Mouse (Mus musculus): Measurements from ENCODE around the gene Ptpn12. TPM values are rescaled to one million over a fixed set of nuclear protein-coding genes. Genes with fewer than 3 reads are reported as not detected.
A peak's percentile ranks its signal among the peaks of the same experiment; 100 is the strongest.

Gene Ptpn12
- polyA plus RNA-seq, 1 experiment from 2014 or later, result 9.0 TPM

DNA sequence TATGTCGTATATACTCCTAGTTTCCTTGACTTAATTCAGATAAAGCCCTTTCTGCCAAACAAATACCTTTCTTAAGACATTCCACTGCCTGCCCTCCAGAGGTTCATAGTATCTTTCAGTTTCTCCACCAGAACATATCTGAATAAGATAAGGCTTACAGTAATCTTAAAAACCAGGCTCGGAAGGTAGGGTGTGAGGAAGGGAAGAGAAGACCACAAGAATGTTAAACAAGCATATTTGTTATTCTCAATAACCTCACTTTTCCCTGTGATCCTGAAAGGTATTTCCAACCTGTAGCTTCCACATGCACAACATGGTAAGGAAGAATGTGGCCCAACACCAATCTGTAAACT, 5.0 kb downstream of the Ptpn12 start:
- whole genome bisulfite sequencing (ENCODE audit: insufficient replicate concordance), result 14% methylated on average over 2 of the region's 2 CpGs
- no peaks in the 10 kb centered on the region for H3K9me3 ChIP-seq (replicated peaks; ENCODE audit: control insufficient read depth, low read length)
- H3K4me2 ChIP-seq (ENCODE audit: low read depth, low read length), result peak overlapping the region; percentile 47
- peaks cover 57% of the 10 kb centered on the region for H3K4me1 ChIP-seq (ENCODE audit: control insufficient read depth, low read depth, low read length)
- H3K4me3 ChIP-seq (ENCODE audit: low read depth, low read length), result peak overlapping the region; percentile 29
- H3K27me3 ChIP-seq (ENCODE audit: control insufficient read depth, insufficient read depth, low read depth, low read length), result no peaks in the 10 kb centered on the region
- peak; percentile 31 for ATAC-seq (ENCODE audit: low read depth)
- H3K36me3 ChIP-seq (ENCODE audit: control insufficient read depth, insufficient read depth), result no peaks in the 10 kb centered on the region
- H3K27ac ChIP-seq (ENCODE audit: low read length), result peak overlapping the region; percentile 93
- H3K9ac ChIP-seq (ENCODE audit: low read depth, low read length), result peak overlapping the region; percentile 46

DNA sequence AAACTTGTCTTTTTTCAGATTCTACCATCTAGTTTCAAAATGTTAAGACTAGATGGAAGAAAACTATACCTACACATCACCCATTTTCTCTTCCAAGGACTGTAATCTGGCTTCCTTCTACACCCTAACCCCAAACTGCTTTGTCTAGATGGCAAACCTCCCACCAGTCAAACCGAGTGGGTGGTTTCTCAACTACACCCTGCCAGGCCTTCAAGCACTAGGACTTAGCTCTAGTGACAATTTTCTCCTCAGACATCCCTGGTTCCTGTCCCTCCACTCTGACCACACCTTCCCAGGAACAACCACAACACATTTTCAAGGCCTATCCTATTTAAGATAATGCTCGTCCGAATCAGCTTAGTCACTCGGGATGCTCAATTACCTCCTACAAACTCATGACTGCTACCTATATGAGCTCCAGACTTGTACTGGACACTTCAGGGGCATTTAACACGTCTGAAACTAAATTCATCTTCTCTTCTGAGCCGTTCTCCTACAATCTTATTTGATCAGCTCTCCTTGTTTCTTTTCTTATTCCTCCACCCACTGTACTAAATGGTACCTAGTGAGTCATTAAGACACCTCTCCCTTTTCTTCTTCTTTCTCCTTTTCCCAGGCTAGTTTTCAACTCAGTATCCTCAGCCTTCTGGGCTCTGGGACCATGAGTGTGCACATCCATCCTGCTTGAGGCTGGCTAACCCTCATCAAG, 5.5 kb downstream of the Ptpn12 start:
- peak; percentile 38 for ATAC-seq (ENCODE audit: low read depth)
- 23% methylated on average over 6 of the region's 6 CpGs for WGBS (ENCODE audit: insufficient replicate concordance)
- H3K27ac ChIP-seq (ENCODE audit: low read length), result peak overlapping the region; percentile 93

GRCm38 (mm10) chr5:21049006-21049405, 6.7 kb downstream of the Ptpn12 start:
- Histone ChIP-seq H3K9me3 (replicated peaks; ENCODE audit: control insufficient read depth, low read length) (no peaks in the 10 kb centered on the region), H3K27ac (ENCODE audit: low read length) (no peak overlapping the region), H3K27me3 (ENCODE audit: control insufficient read depth, insufficient read depth, low read depth, low read length) (no peaks in the 10 kb centered on the region), H3K36me3 (ENCODE audit: control insufficient read depth, insufficient read depth) (no peaks in the 10 kb centered on the region), H3K4me3 (ENCODE audit: low read depth, low read length) (no peak overlapping the region), H3K9ac (ENCODE audit: low read depth, low read length) (no peak overlapping the region), H3K4me2 (ENCODE audit: low read depth, low read length) (no peak overlapping the region), H3K4me1 (ENCODE audit: control insufficient read depth, low read depth, low read length) (peaks cover 58% of the 10 kb centered on the region)
- ATAC-seq (ENCODE audit: low read depth), result no peak
- 78% methylated on average over 4 of the region's 4 CpGs for WGBS (ENCODE audit: insufficient replicate concordance)

More for the DNA sequence above, 5.5 kb downstream of the Ptpn12 start:
- peak overlapping the region; percentile 47 for H3K4me2 ChIP-seq (ENCODE audit: low read depth, low read length)
- no peaks in the 10 kb centered on the region for H3K27me3 ChIP-seq (ENCODE audit: control insufficient read depth, insufficient read depth, low read depth, low read length)
- no peaks in the 10 kb centered on the region for H3K9me3 ChIP-seq (replicated peaks; ENCODE audit: control insufficient read depth, low read length)
- peak overlapping the region; percentile 29 for H3K4me3 ChIP-seq (ENCODE audit: low read depth, low read length)
- peaks cover 58% of the 10 kb centered on the region for H3K4me1 ChIP-seq (ENCODE audit: control insufficient read depth, low read depth, low read length)
- no peaks in the 10 kb centered on the region for H3K36me3 ChIP-seq (ENCODE audit: control insufficient read depth, insufficient read depth)
- H3K9ac ChIP-seq (ENCODE audit: low read depth, low read length), result peak overlapping the region; percentile 46

GRCm38 (mm10) chr5:21047114-21047513, 8.6 kb downstream of the Ptpn12 start:
- 42% methylated on average over 4 of the region's 4 CpGs for WGBS (ENCODE audit: insufficient replicate concordance)
- H3K4me1 ChIP-seq (ENCODE audit: control insufficient read depth, low read depth, low read length), result peaks cover 52% of the 10 kb centered on the region
- H3K9me3 ChIP-seq (replicated peaks; ENCODE audit: control insufficient read depth, low read length), result no peaks in the 10 kb centered on the region
- H3K4me3 ChIP-seq (ENCODE audit: low read depth, low read length), result no peak overlapping the region
- ATAC-seq (ENCODE audit: low read depth), result no peak
- H3K9ac ChIP-seq (ENCODE audit: low read depth, low read length), result no peak overlapping the region
- no peak overlapping the region for H3K27ac ChIP-seq (ENCODE audit: low read length)
- H3K4me2 ChIP-seq (ENCODE audit: low read depth, low read length), result no peak overlapping the region
- no peaks in the 10 kb centered on the region for H3K27me3 ChIP-seq (ENCODE audit: control insufficient read depth, insufficient read depth, low read depth, low read length)
- H3K36me3 ChIP-seq (ENCODE audit: control insufficient read depth, insufficient read depth), result no peaks in the 10 kb centered on the region

DNA sequence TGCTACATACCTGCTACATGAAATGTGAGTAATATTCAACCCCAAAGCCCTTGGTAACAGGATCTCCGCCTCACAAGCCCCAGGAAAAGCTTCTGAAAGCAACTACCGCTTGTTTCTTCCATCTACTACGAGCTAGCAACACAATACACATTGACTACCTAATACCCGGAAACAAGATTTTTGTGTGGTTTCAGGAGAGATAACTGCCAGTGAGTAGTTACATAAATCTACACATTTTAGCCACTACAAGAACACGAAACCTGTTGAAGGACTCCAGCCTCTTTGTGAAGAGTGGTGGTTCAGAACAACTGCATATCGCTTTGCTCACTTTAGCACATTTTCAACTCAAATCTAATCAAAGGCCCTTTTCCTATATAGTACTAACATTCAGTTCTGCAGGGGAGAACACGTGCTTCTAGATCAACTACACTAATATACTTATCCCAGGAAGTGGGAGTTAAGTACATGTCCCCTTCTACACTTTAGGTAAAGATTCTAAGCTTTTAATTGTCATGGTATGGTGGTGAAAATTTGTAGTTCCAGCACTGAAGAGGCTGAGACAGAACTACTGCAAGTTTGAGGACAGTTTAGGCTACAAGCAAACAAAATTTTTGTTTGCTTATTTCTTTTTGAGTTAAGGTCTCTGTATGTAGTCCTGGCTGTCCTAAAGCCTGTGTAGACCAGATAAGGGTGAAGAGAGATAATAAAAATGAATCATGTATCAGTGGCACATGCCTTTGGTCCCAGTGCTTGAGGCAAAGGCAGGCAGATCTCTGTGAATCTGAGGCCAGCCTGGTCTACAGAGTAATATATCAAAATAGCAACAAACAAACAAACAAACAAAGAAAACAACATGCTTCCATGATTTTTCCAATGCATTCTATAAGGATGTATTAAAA, 9.3 kb downstream of the Ptpn12 start:
- Histone ChIP-seq H3K4me3 (ENCODE audit: low read depth, low read length) (no peak overlapping the region), H3K27ac (ENCODE audit: low read length) (peak overlapping the region; percentile 6; the same call in 1 of the 2 replicates), H3K27me3 (ENCODE audit: control insufficient read depth, insufficient read depth, low read depth, low read length) (no peaks in the 10 kb centered on the region), H3K36me3 (ENCODE audit: control insufficient read depth, insufficient read depth) (no peaks in the 10 kb centered on the region), H3K4me2 (ENCODE audit: low read depth, low read length) (peak overlapping the region; percentile 22), H3K9me3 (replicated peaks; ENCODE audit: control insufficient read depth, low read length) (no peaks in the 10 kb centered on the region), H3K4me1 (ENCODE audit: control insufficient read depth, low read depth, low read length) (peaks cover 46% of the 10 kb centered on the region), H3K9ac (ENCODE audit: low read depth, low read length) (peak overlapping the region; percentile 17; the same call in 1 of the 2 replicates)
- ATAC-seq (ENCODE audit: low read depth), result peak; percentile 60
- 18% methylated on average over 7 of the region's 7 CpGs for WGBS (ENCODE audit: insufficient replicate concordance)

- no peaks in the 10 kb centered on the region for H3K27me3 ChIP-seq (ENCODE audit: control insufficient read depth, insufficient read depth, low read depth, low read length)
- H3K27ac ChIP-seq (ENCODE audit: low read length), result no peak overlapping the region
- WGBS (ENCODE audit: insufficient replicate concordance), result 41% methylated on average over 2 of the region's 2 CpGs
- H3K9ac ChIP-seq (ENCODE audit: low read depth, low read length), result no peak overlapping the region
- H3K36me3 ChIP-seq (ENCODE audit: control insufficient read depth, insufficient read depth), result no peaks in the 10 kb centered on the region
- no peak for ATAC-seq (ENCODE audit: low read depth)
- H3K4me1 ChIP-seq (ENCODE audit: control insufficient read depth, low read depth, low read length), result peaks cover 36% of the 10 kb centered on the region
- H3K9me3 ChIP-seq (replicated peaks; ENCODE audit: control insufficient read depth, low read length), result no peaks in the 10 kb centered on the region
- H3K4me3 ChIP-seq (ENCODE audit: low read depth, low read length), result no peak overlapping the region
- H3K4me2 ChIP-seq (ENCODE audit: low read depth, low read length), result peak overlapping the region; percentile 22; the same call in 1 of the 2 replicates
Measured at GRCm38 (mm10) chr5:21045462-21045861, 10.2 kb downstream of the Ptpn12 start.

DNA sequence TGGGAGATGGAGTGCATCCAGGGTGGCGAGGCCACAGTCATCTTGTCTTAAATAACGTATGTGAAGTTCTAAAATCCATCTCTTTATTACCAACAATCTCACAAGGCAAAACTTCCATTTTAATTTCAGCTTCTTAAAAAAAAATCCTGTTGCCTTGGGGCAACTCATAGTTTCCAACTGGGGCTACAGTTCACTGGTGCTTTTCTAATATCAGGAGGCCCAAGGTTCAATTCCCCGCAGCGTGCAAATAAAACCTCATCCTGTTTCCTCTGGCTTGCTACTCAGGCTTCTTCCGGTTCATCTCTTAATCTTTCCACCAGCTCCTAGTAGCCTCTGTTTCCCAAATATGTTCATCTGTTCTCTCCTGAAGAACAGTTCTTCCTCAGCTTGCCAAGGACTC, 17.6 kb downstream of the Ptpn12 start:
- Histone ChIP-seq H3K4me3 (ENCODE audit: low read depth, low read length) (no peak overlapping the region), H3K36me3 (ENCODE audit: control insufficient read depth, insufficient read depth) (no peaks in the 10 kb centered on the region), H3K27ac (ENCODE audit: low read length) (no peak overlapping the region), H3K9ac (ENCODE audit: low read depth, low read length) (no peak overlapping the region), H3K4me2 (ENCODE audit: low read depth, low read length) (no peak overlapping the region), H3K27me3 (ENCODE audit: control insufficient read depth, insufficient read depth, low read depth, low read length) (no peaks in the 10 kb centered on the region), H3K9me3 (replicated peaks; ENCODE audit: control insufficient read depth, low read length) (no peaks in the 10 kb centered on the region), H3K4me1 (ENCODE audit: control insufficient read depth, low read depth, low read length) (no peaks in the 10 kb centered on the region; the same call in 1 of the 2 replicates)
- WGBS (ENCODE audit: insufficient replicate concordance), result 60% methylated on average over 5 of the region's 5 CpGs
- ATAC-seq (ENCODE audit: low read depth), result no peak

DNA sequence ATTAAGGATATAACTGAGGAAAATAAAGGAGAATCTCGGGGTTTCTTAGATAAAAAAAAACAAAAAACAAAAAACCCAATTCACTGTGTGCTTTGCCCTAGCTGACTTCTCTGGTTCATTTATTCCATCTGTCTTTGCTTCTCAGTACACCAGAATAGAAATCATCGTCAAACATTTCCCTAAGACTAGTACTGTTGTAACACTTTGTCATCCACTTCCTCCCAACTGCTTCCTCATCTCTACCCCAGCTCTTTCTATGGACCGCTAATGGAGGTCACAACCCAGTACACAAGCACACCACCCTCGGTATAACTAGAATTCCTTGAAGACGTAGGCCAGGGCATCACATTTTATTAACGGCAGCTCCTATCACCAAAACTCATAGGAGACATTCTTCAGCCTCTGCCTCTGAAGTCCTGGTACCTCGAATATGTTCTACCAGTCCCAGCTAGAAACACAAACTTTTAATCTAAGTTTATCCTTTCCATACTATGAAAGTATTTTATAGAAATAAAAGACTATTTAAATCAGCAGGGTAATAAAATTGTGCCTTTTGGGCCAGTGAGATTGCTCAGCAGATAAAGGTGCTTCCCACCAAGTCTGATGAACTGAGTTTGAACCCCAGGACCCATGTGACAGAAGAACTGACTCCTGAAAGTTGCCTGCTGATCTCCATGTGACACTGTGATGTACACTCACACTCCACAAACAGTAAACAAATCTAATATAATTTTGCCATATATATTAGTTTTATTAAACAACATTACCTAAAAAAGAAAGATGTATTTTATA, 19.8 kb downstream of the Ptpn12 start:
- WGBS (ENCODE audit: insufficient replicate concordance), result 44% methylated on average over 7 of the region's 7 CpGs
- H3K4me2 ChIP-seq (ENCODE audit: low read depth, low read length), result no peak overlapping the region
- H3K27ac ChIP-seq (ENCODE audit: low read length), result no peak overlapping the region

More for the DNA sequence above, 19.8 kb downstream of the Ptpn12 start:
- ATAC-seq (ENCODE audit: low read depth), result no peak
- H3K4me1 ChIP-seq (ENCODE audit: control insufficient read depth, low read depth, low read length), result no peaks in the 10 kb centered on the region; the same call in 1 of the 2 replicates
- no peaks in the 10 kb centered on the region for H3K36me3 ChIP-seq (ENCODE audit: control insufficient read depth, insufficient read depth)
- H3K9ac ChIP-seq (ENCODE audit: low read depth, low read length), result no peak overlapping the region
- no peaks in the 10 kb centered on the region for H3K27me3 ChIP-seq (ENCODE audit: control insufficient read depth, insufficient read depth, low read depth, low read length)
- no peak overlapping the region for H3K4me3 ChIP-seq (ENCODE audit: low read depth, low read length)
- no peaks in the 10 kb centered on the region for H3K9me3 ChIP-seq (replicated peaks; ENCODE audit: control insufficient read depth, low read length)
